Mouse (Mus musculus) CD4-positive naive resting alpha-beta T cell, adult 57 days (primary cell): ENCODE data around the gene Mdfic. TPM values are rescaled to one million over a fixed set of nuclear protein-coding genes. Genes with fewer than 3 reads are reported as not detected.

Experiments used
- total RNA-seq: library from RNA; stranded (reverse); gene quantifications from one replicate; pipeline ENCODE4 v1.2.4, GENCODE M21; 2023

The Mdfic gene
- 6.2 TPM for total RNA-seq

GRCm38 (mm10) chr6:15720461-15720817, at the start of gene Mdfic:
TSS of gene Mdfic (plus strand) at chr6:15720661.

